Mouse (Mus musculus) brain, embryonic 14.5 days (tissue): ENCODE results near the gene Nub1. TPM values are rescaled to one million over a fixed set of nuclear protein-coding genes. Genes with fewer than 3 reads are reported as not detected.

Experiments
- DNase-seq: peaks from one replicate; pipeline ENCODE4 v3.0.0-alpha.2; 2011; ENCODE audit warnings: low read depth
- CTCF ChIP-seq: fragments of 200-500 bp; IDR thresholded peaks from 2 replicates; pipeline ENCODE4 v1.5.1; 2012; ENCODE audit warnings: inconsistent platforms, mild to moderate bottlenecking, moderate library complexity, borderline replicate concordance; ENCODE audit not compliant: insufficient read depth, insufficient read length; ENCODE audit errors: extremely low read depth
- POLR2A ChIP-seq: fragments of 200-500 bp; IDR thresholded peaks from 2 replicates; pipeline ENCODE4 v1.6.1; 2012; ENCODE audit warnings: mild to moderate bottlenecking, inconsistent platforms, borderline replicate concordance; ENCODE audit not compliant: poor library complexity, insufficient read depth, insufficient read length, severe bottlenecking; ENCODE audit errors: extremely low read depth
- polyA plus RNA-seq: library from polyadenylated mRNA; depleted of rRNA; stranded (reverse); fragments of >200 nt; gene quantifications from 2 replicates; pipeline ENCODE4 v1.2.3, GENCODE M21; 2012; rRNA removed

Gene Nub1
- polyA plus RNA-seq, 1 experiment: 58.5 TPM

DNA sequence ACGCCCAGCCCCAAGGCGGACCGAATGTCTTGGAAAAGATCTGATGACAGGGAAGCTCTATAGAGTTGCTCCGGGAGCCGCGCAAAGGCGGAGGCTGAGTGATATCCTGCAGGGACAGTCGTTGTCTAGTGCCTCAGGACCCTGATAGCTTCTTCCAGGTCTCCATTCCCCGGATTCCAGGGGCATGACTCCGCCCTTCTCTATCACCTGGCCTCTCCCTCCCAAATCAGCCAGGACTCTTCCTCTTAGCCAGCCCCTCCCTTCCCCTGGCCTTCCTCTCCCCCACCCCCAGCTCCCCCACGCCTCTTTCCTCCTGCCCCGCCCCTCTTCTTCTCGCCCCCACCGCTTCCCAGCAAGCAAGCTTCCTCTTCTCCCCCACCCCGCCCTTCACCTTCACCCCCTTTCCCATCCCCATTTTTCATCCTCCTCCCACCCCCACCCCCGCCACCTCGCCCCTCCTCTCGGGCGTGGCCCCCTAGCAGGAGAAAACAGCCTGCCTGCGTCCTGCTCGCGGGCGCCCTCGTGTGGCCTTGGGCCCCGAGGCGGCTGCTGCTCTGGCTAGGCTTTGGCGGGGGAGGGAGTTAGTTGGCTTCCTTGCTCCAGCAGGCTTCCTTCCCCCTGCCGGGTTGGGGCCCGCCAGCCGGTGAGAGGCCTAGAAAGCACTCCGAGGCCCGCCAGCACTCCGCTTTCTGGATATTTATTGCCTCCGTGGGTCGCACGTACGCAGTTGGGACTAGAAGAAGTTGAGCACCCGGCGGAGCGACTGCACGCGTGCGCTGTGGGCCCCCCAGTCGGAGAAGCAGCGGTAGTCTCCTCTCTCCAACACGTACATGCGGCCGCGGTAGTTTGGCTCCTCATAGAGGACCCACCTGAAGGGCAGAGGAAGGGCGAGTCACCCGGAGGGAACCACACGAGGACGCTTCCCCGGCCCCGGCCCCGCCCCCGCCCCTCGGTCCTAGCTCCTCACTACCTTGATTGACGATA is 65.3 kb downstream of the Nub1 start:
- TF ChIP-seq POLR2A (peak; percentile 20; the same call in 1 of the 2 replicates), CTCF (peak; percentile 93)

DNA sequence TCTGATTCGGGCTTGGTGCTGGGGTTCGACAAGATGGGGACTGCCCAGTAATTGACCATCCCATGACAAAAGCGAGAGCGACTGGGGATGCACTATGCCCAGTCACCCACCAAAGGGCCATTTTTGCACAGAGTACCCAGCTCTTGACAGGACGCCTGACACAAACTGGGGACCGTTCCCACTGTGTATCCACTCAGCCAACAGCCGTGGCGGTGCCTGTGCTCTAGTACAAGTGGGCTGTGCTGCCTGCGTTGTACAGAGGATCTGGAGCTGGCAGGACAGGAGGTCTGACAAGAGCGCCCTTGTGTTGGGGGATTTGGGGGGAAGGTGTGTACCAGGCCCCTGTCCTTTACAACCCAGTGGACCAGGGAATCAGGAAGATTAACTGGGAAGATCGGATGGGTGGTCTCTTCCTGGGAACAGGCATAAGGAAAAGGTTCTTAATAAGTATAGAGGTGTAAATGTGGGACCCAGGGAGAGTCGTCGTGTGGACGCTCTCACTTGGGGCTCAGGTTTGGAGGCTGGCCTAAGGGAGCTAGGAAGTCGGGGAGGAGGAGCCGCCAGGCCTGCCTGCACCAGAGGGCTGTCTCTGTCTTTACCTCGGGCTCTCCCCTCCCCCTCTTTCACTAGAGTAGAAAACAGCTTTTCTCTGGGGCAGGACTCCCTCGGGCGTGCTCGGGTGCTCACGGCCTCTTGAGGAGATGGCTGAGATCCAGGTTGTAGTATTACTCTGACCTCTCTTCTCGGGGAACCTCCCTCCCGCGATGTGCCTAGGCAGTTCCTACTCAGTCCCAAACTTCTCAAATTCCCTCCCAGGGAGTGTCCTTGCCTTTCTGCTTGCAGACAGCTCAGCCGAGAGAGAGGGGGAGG is 66.2 kb downstream of the Nub1 start:
- peak; percentile 66 for DNase-seq
- TF ChIP-seq POLR2A (no peak), CTCF (no peak)

More for the DNA sequence above, 65.3 kb downstream of the Nub1 start:
- DNase-seq: peak; percentile 95

DNA sequence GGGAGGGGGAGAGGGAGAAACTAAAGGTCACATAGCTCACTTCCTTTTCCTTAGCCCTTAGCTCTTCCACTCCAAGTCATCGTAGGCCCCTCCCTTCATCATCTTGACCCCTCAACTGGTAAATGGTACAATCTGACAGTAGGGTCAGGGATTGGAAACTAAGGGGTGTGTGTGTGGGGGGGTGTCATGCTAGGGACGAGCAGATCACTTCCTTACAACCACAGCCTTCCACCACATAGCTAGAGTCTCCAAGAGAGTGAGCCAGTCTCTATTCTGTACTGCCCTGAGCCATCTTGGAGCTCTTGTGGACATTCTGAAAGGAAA is 66.8 kb downstream of the Nub1 start:
- no peak for TF ChIP-seq POLR2A
- TF ChIP-seq CTCF: no peak
- no peak for DNase-seq

DNA sequence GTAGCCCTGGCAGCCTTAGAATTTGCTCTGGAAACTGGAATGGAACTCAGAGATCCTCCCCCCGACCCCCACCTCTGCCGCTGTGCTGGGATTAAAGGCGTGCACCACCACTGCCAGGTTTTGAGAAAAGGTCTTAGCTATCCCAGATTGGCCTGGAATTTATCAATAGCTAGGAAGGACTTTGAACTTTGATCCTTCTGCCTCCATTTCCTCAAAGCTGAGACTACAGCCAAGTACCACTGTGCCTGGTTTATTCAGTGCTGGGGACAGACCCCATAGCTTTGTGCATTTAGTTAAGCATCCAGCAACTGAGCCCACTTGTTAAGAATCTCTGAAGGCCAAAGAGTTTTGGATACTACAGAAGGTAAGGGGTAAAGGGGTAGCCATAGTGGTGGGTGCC is 71.6 kb downstream of the Nub1 start:
- no peak for DNase-seq
- TF ChIP-seq CTCF (no peak), POLR2A (no peak)

DNA sequence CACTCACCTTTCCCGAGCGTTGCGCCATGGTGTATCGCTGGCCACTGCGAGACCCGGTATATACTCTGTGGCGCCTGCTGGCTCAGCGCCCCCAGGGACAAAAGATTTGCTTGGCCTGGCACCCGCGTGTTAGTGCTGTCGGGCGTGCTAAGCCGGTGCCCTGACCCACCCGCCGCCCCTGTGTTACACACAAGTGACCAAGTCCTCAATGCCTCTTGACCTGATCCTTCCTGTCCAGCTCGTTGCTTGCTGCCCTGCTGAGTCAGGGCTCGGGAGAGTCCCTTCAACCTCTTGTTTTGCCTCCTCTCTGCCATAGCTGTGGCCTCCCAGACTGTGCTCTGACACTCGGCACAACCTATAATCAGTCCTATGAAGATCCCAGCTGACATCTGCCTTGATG is 72.5 kb downstream of the Nub1 start, which contains the start of gene Crygn:
Gene Crygn, minus strand, starts transcription at position 193 of the 400 bp plus-strand sequence.
- TF ChIP-seq POLR2A (no peak), CTCF (no peak)
- DNase-seq: no peak

Other genes with a start within 250 kb of the Nub1 start
- 152 and 248 TPM in 2 replicates for gene Fastk, start 240.2 kb upstream of the Nub1 start, polyA plus RNA-seq
- 60.7 and 67.7 TPM in 2 replicates for gene Tmub1, start 237.7 kb upstream of the Nub1 start, polyA plus RNA-seq
- 176 and 244 TPM in 2 replicates for gene Agap3, start 233.4 kb upstream of the Nub1 start, polyA plus RNA-seq
- gene Gbx1, start 158.3 kb upstream of the Nub1 start, polyA plus RNA-seq: 2.2 and 5.0 TPM in 2 replicates
- gene Asb10, start 144.6 kb upstream of the Nub1 start, polyA plus RNA-seq: 0.33 and 0.54 TPM in 2 replicates
- 0.19 and 0.34 TPM in 2 replicates for gene 4931409K22Rik, start 128.7 kb upstream of the Nub1 start, polyA plus RNA-seq
- gene Abcf2, start 108.1 kb upstream of the Nub1 start, polyA plus RNA-seq: 75.5 and 85.9 TPM in 2 replicates
- 21.9 and 26.8 TPM in 2 replicates for gene Chpf2, start 98.8 kb upstream of the Nub1 start, polyA plus RNA-seq
- 162 and 203 TPM in 2 replicates for gene Smarcd3, start 61.1 kb upstream of the Nub1 start, polyA plus RNA-seq
- gene Wdr86, start 45.2 kb downstream of the Nub1 start, polyA plus RNA-seq: 10.8 and 11.9 TPM in 2 replicates
- not detected in 2 replicates for gene Crygn, start 72.5 kb downstream of the Nub1 start, polyA plus RNA-seq
- gene Rheb, start 157.1 kb downstream of the Nub1 start, polyA plus RNA-seq: 80.5 and 88.6 TPM in 2 replicates